Mouse (Mus musculus): ENCODE data around the gene Tbc1d9.

- TF ChIP-seq POLR2A (IDR thresholded peaks at IDR 0.05; ENCODE audit: low read depth, low read length) (no peak), CTCF (IDR thresholded peaks at IDR 0.05; ENCODE audit: extremely low read depth, insufficient read depth, insufficient read length, insufficient replicate concordance) (no peak)
These were observed 107.3 kb downstream of the Tbc1d9 start for GRCm38 (mm10) chr8:83272464-83272863.
